Mouse (Mus musculus): ENCODE results near the gene Mmp28. TPM values are rescaled to one million over a fixed set of nuclear protein-coding genes. Genes with fewer than 3 reads are reported as not detected.
A peak's percentile ranks its signal among the peaks of the same experiment; 100 is the strongest.

The Mmp28 gene
- total RNA-seq, 2 experiments from 2014 or later, result 3.0 to 4.7 TPM

- DNase-seq, result no peak
Measured at GRCm38 (mm10) chr11:83408242-83408641, 54.6 kb downstream of the Mmp28 start.

GRCm38 (mm10) chr11:83406391-83406790 lies 56.5 kb downstream of the Mmp28 start:
- no peak for DNase-seq

- no peak for DNase-seq
Measured at GRCm38 (mm10) chr11:83403787-83404186, 59.1 kb downstream of the Mmp28 start.

GRCm38 (mm10) chr11:83398724-83399123 lies 64.1 kb downstream of the Mmp28 start:
- no peak for DNase-seq

GRCm38 (mm10) chr11:83397626-83398025 lies 65.2 kb downstream of the Mmp28 start:
- peak; percentile 58 to 62 for DNase-seq

- no peak for DNase-seq
Measured at GRCm38 (mm10) chr11:83394802-83395439, 68.0 kb downstream of the Mmp28 start.

- peak; percentile 59 to 62 for DNase-seq
Measured at GRCm38 (mm10) chr11:83393062-83393461, 69.8 kb downstream of the Mmp28 start.

Other genes with a start within 250 kb of the Mmp28 start
- not detected for gene Slfn14, start 176.3 kb downstream of the Mmp28 start, total RNA-seq (2021)
- gene Ap2b1, start 164.0 kb downstream of the Mmp28 start, total RNA-seq (2021), result 10 to 100 TPM; 46.7 to 47.2 TPM
- 10 to 100 TPM in 1 of 2 experiments, 1 to 10 TPM in 1; 7.0 to 14.9 TPM for gene Pex12, start 160.5 kb downstream of the Mmp28 start, total RNA-seq (2021)
- 10 to 100 TPM; 74.9 to 78.3 TPM for gene Rasl10b, start 53.9 kb downstream of the Mmp28 start, total RNA-seq (2021)
- not detected for gene Gas2l2, start 33.6 kb downstream of the Mmp28 start, total RNA-seq (2021)
- not detected for gene 1700020L24Rik, start 25.4 kb downstream of the Mmp28 start, total RNA-seq (2021)
- 10 to 100 TPM; 34.2 to 41.5 TPM for gene Taf15, start 10.0 kb upstream of the Mmp28 start, total RNA-seq (2021)
- under 1 TPM in 1 of 2 experiments, not detected in 1; 0.26 TPM for gene Heatr9, start 59.1 kb upstream of the Mmp28 start, total RNA-seq (2021)
- 10 to 100 TPM in 1 of 2 experiments, 1 to 10 TPM in 1; 2.6 to 10.5 TPM for gene Ccl5, start 67.4 kb upstream of the Mmp28 start, total RNA-seq (2021)
- 1 to 10 TPM; 5.6 to 8.7 TPM for gene Ccl9, start 115.6 kb upstream of the Mmp28 start, total RNA-seq (2021)
- 10 to 100 TPM; 11.8 to 13.3 TPM for gene Ccl6, start 130.0 kb upstream of the Mmp28 start, total RNA-seq (2021)
- gene Rpl9-ps1, start 182.6 kb upstream of the Mmp28 start, total RNA-seq (2021), result not detected
- gene Ccl3, start 186.3 kb upstream of the Mmp28 start, total RNA-seq (2021), result not detected
- gene Ccl4, start 199.5 kb upstream of the Mmp28 start, total RNA-seq (2021), result not detected
- gene Wfdc17, start 240.9 kb upstream of the Mmp28 start, total RNA-seq (2021), result 1 to 10 TPM; 3.8 to 4.1 TPM
- not detected for gene Wfdc18, start 245.9 kb upstream of the Mmp28 start, total RNA-seq (2021)

Measured in heart, adult 18-20 months (tissue).